Mouse (Mus musculus) cerebellum, adult 9-10 months (tissue): ENCODE data around the gene Cd207.

Source experiments
- DNase-seq: peaks from one replicate; pipeline ENCODE4 v3.0.0; 2022

Cd207 gene

DNA sequence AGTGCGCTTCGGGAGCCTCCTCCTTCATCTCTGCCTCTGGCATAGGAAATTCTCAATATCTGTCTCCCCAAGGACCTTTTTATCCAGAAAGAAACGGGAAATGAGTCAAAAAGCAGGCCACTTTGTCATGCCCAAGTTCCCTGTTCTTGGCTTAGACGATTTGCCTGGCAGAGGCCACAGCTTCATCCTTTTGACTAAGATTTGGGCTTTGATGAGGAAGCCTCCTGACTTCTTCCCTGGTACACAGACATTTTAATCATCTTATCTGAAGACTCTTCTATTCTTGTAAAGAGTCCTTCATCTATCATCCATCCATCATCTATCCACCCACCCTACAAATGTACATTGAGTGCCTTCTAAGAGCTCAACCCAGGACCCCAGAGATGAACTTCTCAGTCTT, at the start of gene Cd207:
Gene Cd207, minus strand, starts transcription at position 101 of the 400 bp plus-strand sequence.
- DNase-seq: no peak

DNA sequence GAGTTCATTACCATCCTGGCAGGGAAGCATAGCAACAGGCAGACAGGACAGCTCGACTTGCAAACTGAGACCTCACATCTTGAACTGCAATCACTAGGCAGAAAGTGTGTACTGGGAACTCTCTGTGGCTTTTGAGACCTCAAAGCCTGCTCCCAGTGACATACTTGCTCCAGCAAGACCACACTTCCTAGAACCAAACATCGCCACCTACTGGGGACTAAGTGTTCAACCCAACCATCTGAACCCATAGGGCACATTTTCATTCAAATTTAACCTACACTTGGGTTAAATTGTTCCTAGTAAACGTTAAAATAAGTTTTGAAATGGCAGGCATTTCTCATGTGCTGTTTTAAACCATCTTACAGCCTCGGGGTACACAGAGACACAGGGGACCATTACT, 49.5 kb upstream of the Cd207 start:
- DNase-seq: no peak

DNA sequence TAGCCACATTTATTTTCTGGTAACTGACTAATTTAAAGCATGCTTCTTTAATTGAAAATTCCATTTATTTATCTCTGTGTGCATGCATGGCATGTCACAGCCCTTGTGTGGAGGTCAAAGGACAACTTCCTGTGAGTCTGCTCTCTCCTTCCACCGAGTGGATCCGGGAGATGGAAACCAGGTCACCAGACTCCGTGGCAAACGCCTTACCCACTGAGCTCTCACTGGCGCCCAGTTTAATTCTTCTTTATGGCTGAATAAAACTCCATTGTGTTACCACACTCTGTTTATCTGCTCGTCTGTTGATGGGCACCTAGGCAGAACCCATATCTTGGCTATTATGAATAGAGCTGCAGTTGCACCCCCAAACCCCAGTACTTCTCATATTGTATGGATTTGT, 44.9 kb upstream of the Cd207 start:
- DNase-seq: no peak

DNA sequence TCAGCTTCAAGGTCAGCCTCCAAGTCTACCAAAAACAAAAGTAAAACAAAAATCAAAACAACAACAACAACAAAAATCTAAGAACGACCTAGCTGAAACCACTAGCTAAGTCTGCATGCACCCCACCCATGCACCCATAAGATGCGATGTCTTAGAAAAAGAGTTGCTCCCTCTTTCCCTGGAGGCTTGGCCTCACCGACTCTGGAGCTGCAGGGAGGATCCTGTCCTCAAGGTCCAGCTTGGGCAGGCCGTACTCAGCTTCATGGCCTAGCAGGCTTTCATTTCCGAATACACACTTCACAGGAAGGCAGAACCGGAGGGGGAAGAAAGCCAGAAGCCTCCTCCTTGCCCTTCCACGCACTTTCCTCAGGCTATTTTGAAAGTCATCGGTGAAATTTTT, 39.4 kb upstream of the Cd207 start:
- DNase-seq: no peak

DNA sequence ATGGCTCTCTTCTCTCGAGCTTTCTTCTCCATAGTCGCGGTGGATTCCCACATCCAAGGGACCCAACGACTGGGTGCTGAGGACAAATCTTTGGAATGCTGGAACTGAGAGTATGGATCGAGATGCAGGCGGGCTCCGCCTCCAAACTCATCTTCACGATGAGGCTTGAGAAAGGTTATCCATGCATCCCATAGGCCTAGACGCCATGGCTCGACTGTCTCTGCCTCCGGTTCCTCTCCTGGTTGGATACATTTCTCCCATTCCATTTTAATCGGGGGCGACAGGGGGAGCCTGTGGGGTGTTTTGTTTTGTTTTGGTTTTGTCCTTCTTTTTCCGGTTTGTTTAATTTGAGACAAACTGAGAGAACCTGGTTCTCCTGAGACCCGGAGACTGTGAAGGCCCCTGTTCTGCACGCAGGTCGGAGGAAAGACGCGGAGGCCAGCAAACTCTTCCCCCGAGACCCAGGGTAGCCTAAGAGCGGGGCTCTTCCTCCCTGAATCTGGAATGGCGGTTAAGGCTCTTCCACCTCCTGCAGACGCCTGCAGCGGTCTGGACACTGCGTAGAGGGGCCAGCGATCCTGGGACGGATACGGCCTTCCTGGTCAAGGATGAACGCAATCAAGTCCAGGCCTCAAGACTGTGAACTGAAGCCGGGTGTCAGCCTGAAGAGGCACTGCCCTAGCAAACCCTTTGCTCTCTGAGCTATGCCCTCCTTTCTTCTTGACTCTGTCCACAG, 38.0 kb upstream of the Cd207 start:
- no peak for DNase-seq

DNA sequence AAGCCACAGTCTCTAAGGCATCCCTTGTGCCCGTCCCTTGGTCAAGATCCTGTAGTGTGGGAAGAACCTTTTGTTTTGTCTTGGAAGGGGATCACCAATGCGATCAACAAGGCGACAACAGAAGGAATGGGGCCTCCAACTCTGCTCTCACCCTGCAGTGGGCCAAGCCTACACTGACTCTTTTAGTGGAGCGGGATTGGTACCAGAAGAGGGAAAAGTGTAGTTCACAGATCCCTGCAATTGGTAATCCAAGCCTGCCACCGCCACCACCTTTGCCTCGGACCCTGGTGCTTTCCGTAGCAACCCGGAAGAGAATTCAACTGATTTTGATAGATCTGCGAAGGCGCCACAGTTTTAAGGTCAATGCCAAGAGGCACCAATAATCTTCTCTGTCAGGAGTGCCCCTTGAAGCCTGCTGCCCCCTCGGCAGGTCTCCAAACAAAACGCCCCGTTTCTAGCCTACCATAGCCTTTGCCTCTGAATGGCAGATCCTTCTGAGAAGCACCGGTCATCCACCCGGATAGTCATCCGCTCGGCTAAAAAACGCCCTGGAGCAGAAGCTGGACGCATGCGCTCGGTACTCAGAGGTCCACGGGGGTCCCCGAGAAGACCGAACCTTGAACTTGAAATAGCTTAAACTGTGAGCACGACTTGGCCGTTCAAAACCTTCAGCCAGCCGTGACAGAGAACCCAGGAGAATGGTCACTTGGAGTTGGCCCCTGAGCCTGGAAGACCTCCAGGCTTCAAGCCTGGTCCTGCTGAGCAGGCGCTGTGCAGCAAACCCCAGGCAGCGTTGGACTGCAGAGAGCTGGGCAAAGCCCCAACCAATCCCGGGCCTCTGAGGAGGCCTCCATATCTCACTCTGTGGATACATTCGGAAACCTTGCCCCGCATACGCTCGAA, 36.8 kb upstream of the Cd207 start:
- DNase-seq: no peak

DNA sequence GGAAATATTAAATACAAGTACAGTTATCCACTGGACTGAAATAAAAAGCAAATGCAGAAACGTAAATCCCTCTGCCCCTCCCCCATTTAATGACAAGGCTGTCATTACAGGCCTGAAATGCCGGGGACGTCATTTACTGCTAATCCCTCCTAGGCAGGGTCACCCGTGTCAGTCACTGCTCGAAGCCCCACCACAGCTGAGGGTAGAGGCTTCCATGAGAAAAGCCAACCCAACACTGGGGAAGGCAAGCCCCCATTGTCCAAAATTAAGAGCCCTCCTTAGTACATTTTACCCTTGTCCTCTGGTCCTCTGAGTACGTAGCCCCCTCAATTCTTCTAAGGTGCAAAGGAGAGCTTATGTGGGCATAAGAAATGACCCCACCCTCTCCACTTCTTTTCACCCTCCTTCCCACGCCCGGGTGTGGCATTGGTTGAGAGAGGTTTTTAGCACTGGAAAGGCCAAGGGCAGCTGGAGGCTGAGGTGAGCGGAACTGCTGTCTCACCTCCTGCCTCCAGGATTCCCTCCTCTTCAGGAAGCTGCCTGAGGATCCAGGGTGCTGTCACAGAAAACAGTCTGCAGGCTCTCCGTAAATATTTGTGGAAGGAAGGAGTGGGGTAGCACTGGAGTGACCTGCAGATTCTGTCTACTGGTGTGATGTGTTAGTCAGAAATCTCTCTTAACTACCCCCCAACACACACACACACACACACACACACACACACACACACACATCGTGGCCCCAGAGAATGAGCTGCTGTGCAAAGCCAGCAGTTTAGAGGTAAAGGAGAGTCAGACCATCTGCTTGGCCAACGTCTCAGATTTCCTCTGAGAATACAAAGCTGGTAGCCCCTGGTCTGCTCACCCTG, 35.8 kb upstream of the Cd207 start:
- DNase-seq: no peak

DNA sequence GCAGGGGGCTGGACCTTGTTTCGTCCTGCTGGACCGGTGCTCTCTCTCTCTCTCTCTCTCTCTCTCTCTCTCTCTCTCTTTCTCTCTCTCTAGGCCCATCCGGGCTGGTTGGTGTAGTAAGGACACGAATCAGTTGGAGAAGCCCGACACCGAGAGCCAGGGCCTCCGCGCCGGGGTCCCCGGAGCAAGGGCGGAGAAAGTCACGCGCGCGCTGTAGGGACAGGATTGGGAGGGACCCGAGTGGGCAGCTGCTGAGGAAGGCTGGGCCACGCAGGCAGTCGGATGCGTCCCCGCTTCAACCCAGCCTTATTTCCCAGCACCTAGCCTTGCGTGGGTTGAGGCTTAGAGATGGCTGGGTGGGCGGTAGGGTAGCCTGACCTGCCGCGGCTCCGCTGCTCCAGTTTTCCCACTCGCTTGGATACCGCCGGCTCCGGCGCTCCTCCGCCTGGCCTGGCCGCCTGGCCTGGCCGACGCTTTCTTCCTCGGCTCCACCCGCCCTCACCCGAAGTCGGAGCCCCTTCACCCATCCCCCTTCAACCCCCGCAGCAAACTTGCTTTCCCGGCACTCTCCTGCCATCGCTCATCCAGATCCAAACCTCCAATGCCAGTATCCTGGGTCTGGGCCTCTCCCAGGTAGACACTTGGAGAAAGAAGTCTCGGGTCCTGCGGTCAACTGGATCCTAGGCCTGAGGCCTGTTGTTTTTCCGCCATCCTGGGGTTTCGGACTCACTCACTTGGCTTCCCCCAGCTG, 34.2 kb upstream of the Cd207 start:
- no peak for DNase-seq

DNA sequence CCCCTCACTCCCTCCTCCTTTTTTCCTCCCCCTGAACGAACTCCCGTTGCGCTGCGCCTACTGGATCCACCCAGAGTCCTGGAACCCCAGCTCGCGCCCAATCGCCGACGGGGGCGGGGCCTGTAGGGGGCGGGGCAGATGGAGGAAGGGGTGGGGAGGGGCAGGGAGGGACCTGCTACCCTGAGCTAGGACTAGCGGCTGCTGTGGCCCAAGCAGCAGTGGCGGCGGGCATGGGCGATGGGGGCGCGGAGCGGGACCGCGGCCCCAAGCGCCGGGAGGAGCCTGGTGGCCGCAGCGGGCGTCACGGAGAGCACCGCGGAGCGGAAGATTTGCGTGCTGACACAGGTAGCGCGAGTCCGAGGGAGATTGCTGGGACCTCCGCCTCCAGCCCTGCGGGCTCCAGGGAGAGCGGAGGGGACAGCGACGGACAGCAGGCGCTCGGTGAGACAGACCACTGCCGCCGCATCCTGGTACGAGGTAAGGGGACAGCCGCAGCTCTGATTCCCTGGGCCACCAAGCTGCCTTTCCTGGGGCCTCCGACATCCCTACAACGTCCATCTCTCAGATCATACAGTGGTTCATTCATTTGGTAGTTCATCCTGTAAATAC, 33.5 kb upstream of the Cd207 start, which contains the start of gene Vax2:
Gene Vax2, plus strand, starts transcription at position 198 of the 609 bp plus-strand sequence.
- no peak for DNase-seq

DNA sequence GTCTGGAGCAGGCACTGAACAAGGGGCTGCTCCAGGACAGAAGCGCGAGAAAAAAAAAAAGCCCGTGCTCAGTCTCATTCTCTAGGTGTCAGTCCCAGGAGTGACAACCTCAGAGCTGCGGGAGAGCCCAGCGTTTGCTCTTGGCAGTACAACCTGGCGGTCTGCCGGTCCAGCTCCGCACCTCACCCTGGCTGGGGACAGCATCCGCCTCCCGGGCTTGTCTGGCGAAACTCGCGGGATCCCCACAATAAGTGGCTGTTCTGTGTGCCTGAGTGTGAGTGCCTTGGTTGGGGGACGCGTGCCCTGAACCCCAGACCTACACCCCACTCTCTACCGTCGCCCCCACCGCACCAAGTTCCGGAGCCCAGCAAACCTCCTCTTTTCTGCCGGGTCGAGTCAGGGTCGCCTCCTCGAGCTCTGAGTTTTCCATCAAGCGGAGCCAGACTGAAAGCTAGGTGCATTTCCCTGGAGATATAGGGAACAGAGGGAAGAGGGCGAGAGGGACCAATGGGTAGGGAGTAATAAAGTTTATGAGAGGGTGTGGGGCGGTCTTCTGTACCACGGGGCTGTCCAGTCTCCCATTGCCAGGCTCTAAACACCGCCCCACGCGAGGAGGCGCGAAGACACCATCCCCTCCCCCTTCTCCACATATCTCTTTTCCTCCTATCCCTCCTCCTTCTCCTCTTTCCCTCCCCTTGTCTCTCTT, 32.9 kb upstream of the Cd207 start:
- no peak for DNase-seq

DNA sequence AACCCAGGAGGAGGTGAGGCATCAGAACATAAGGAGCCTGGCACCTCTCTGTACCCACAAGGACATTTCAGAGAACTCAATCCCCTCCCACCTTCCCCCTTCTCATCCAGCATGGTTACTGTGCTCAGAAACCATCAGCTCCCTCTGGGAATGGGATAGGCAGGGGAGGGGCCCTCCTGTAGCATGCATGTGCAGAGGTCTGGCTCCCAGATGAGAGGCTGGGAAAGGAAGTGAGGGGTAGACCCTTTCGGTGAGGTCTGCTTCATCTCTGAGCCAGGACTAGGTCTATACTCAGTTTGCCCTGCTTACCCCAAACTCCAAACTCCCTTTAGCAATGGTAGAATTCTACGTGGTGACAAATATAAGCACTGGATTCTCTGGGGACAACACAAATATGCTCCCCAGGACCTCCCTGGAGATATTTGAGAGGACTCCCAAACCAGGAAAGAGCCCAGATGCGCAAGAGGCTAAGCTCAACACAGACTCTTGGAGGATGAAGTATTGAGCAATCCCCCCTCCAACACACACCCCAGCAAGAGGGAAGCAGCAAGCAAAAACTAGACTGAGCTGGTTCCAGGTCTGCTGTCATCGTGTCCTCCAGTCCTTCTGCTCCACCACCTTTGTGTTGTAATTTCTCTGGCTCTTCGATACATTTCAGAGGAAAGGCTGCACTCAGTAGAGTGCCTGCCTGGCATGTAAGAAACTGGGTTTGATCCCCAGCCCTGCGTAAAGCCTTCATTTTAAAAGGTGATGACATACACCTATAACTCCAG, 30.3 kb upstream of the Cd207 start:
- DNase-seq: no peak

DNA sequence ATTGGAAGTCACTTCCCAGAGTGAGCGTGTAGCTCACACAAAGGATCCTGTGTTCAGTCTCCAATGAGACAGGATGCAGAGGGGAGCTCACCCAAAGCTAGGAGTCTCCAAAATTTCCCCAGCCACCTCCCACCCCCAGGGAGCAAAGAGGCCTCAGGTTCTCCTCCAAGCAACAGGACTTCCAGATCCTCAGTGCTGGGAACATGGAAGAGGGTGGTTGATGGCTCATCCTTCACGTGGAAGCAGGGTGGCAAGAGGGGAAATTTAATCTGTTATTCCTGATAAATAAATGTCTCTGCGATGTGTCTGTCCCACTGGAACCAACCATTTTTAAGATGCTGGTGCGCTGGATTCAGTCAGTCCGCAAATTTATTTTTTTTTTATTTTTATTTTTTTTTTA, 27.0 kb upstream of the Cd207 start:
- no peak for DNase-seq

DNA sequence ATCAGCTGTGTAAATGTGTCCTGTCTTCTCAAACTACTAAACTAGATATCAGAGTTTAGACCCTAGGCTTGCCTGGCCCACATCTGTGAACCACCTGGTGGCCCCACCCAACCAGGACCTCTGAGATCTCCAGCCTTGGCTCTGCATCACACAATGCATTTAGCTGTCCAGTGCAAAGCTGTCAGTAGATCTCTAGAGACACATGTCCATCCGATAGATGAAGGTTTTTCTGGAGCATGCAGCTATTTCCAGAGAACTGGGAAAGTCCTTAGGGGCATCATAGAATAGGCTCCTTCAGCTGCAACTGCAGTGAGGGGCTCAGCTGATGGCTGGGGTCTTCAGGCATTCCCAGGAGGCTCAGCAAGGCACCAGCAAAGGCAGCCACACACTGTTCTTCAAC, 26.6 kb upstream of the Cd207 start:
- DNase-seq: no peak

DNA sequence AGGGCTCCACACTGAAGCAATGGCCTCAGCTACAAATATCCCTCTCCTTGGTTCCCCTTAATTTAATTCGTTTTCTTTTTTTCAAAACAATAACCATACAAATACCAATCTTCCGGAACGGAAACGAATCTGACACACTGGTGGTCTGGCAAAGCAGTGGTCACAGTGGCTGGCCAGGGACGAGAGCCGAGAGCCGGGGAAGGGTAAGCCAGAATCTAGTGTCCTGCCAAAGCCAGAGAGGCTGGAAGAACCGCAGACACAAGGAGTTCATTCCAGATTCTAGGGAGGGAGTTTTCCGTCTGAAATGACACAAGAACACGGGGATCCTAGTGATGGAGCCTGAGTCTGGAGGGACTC, 26.0 kb upstream of the Cd207 start:
- no peak for DNase-seq

DNA sequence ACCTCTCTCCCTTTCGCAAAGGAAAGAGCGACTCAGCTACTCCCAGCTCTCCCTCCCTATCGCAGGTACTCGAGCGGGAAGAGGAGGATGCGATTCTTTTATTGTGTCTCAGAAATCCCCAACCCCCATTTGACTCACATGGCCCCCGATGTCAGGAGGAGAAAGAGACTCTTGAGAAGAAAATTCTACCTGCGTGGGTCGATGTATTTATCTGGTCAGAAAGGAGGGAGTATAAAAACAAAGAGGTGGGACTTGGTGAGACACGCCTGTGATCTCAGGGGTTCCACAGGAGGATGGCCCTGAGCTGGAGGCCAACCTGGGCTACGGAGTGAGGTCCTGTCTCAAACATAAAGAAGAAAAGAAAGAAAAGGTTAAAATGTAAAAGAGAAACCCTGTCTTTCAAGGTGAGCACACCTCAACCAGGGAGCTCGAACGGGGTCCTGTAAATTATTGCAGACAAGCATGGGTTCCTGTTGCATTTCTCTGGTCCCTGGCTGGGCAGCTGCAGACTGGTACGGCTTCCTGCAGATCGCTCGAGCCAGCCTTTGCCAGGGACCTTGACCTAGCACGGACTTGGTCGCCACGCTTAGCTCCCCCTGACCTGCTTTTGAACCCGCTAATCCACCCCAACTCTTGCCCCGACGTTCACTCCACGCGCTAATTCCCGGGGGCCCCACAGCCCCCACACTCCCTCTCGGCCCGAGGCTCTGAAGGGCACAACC, 25.5 kb upstream of the Cd207 start:
- DNase-seq: no peak

DNA sequence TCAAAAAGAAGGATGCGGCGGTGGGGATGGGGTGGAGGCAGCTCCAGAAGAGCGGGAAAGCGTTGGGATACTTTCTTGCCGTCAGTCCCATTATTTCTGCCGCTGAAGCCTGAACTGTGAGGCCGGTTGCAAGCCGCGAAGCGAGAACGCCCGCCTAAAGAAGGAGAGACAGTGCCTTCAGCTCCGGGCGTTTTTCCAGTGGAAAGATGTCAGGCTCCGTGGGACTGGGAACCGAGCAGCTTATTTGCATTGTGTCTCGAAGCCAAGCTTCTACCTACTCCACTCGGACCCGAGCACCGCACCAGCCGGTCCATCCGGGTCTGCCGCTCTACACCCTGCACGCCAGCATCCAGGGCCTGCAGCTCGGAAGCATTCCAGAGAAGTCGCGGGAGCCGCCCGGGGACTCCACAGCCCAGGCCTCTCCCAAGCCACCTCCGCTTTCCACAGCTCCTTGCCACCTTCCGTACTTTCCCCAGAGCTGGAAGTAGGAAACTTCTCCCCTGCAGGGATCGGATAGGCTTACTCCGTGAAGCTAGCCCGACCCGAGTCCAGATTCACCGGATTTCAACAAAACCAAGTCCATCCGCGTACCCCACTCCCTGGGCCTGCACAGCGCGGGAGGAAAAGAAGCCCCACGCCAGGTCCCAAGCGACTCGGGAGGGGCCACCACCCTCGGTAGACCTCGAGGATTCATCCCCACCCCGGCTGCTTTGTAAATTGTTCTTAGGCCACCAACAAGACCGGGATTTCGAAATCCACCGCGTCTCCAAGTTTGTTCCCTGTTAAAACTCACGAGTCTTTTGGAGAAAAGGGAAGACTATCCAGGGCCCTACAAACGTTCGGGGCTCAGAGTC, 24.7 kb upstream of the Cd207 start:
- DNase-seq: no peak

DNA sequence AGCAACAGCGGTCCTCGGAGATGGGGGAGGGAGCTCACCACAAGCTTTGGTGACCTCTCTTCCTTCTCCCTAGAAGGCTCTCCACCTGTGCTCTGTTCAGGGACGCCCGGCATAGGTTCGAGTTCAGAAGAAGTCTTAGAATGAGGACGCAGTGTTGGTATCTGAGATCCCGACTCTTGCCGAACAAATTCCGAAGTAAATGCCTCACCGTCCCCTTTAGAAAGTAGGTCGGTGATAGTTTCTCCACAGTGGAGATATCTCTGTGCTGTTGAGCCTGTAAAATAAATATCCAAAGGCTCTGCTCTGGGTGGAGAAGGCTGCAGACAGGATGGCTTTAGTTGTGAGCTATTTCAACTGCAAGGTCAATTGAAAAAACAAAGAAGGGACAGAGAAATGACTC, 23.3 kb upstream of the Cd207 start:
- DNase-seq: no peak

DNA sequence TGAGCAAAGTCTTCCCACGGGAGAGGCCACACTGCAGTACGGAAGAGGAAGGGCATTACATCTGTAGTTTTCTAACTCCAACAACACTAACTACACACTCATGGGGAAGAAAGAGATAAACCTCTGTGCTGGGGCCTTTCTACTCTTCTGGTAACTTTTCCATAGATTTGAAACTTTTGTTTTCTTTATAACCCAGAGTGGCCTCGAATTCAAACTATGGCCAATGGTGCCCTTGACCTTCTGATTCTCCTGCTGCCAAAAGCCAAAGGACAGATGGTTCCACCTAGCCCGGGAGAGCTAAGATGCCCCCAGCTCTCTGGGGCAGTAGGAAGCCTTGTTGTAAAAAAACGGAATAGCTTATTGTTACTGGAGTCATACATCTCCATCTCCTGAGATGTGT, 22.3 kb upstream of the Cd207 start:
- no peak for DNase-seq

DNA sequence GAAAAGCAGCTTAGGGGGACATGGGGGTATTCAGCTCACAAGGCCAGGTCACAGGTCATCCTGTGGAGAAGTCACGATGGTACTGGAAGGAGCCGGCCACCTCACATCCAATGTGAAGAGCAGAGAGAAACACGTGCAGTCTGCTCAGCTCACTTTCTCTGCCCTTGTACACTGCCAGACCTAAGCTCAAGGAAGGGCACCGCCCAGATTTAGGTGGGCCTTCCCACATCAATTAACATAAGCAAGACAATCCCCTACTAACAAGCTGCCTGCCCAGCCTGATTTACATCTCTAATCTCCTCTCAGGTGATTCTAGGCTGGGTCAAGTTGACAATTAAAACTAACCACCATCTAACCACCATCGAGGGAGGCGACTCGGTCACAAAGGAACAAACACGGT, 20.3 kb upstream of the Cd207 start:
- DNase-seq: no peak
